Mouse (Mus musculus) stomach, postnatal 0 days (tissue): ENCODE measurements around the gene Zcchc14. TPM values are rescaled to one million over a fixed set of nuclear protein-coding genes. Genes with fewer than 3 reads are reported as not detected.

Experiments
- ATAC-seq: fragments of 200-750 bp; cut with Nextera tagmentation; 2 replicates; pipeline ENCODE4 v1.8.0; 2017; ENCODE audit not compliant: low FRiP score, low TSS enrichment
- DNase-seq: peaks from one replicate; pipeline ENCODE4 v3.0.0-alpha.2; 2016; ENCODE audit warnings: low spot score
- H3K27ac ChIP-seq: fragments of 300-500 bp; sonication (generic); replicated peaks from 2 replicates; pipeline ENCODE4 v1.5.1; 2014; ENCODE audit warnings: mild to moderate bottlenecking, control low read depth
- H3K27me3 ChIP-seq: fragments of 300-500 bp; sonication (generic); 2 replicates; pipeline ENCODE4 v1.6.1; 2014; ENCODE audit warnings: low read length; ENCODE audit not compliant: control insufficient read depth, insufficient read depth
- H3K36me3 ChIP-seq: fragments of 300-500 bp; sonication (generic); 2 replicates; pipeline ENCODE4 v1.6.1; 2014; ENCODE audit warnings: low read length, mixed read lengths; ENCODE audit not compliant: control insufficient read depth, insufficient read depth
- H3K4me1 ChIP-seq: fragments of 300-500 bp; sonication (generic); replicated peaks from 2 replicates; pipeline ENCODE4 v1.6.1; 2014; ENCODE audit warnings: antibody characterized with exemption; ENCODE audit not compliant: control insufficient read depth, insufficient read depth
- H3K4me2 ChIP-seq: fragments of 300-500 bp; sonication (generic); replicated peaks from 2 replicates; pipeline ENCODE4 v1.6.1; 2014; ENCODE audit warnings: low read depth, mild to moderate bottlenecking, control low read depth, moderate library complexity
- H3K4me3 ChIP-seq: fragments of 300-500 bp; sonication (generic); 2 replicates; pipeline ENCODE4 v1.5.1; 2014; ENCODE audit warnings: low read depth, low read length, control low read depth
- H3K9ac ChIP-seq: fragments of 300-500 bp; sonication (generic); 2 replicates; pipeline ENCODE4 v1.6.1; 2014; ENCODE audit warnings: mild to moderate bottlenecking, low read length, control low read depth, mixed read lengths
- H3K9me3 ChIP-seq: fragments of 300-500 bp; sonication (generic); 2 replicates; pipeline ENCODE4 v1.6.1; 2016; ENCODE audit warnings: low read length; ENCODE audit not compliant: control insufficient read depth
- CTCF ChIP-seq: IDR thresholded peaks from 2 replicates; pipeline ENCODE4 v1.5.1; 2016; ENCODE audit warnings: antibody characterized with exemption, low read depth, mild to moderate bottlenecking, moderate library complexity
- EP300 ChIP-seq: optimal IDR thresholded peaks from 2 replicates; pipeline ENCODE3; 2016; ENCODE audit warnings: antibody characterized with exemption
- WGBS: fragments of 180-500 bp; shearing (Covaris S2); extraction: QIAGEN DNeasy Blood & Tissue Kit; methylation state at CpG from one replicate; pipeline ENCODE4 v1.1.7; 2014; 5-methylcytosine and 5-hydroxymethylcytosine counted together
- polyA plus RNA-seq: library from polyadenylated mRNA; unstranded; fragments of >200 nt; fragmentation: Nextera tagmentation; extraction: Ambion mirVana; gene quantifications from 2 replicates; pipeline ENCODE4 v1.2.1, GENCODE M21; 2015

Gene Zcchc14
- polyA plus RNA-seq, 1 experiment from 2014 or later, result 4.5 TPM

DNA sequence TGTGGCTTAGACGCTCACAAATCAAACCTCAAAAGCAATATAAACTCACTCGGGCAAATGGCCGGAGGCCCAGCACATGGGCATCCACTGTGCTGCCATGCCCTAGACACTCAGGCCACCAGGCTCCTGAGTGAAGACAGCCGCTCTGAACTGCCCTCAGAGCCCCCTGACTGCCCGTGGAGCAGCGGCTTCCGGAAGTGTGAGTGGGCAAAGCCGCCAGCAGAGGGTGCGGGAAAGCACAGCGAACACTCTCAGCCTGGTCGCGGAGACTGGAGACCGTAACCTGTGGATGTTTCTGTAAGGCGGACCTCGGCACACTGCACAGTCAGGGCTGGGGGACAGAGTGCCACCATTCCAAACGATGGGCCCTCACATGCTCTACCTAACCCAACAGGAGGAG, 94.2 kb downstream of the Zcchc14 start:
- no peaks in the 10 kb centered on the region for H3K27me3 ChIP-seq
- H3K9me3 ChIP-seq, result no peaks in the 10 kb centered on the region
- no peak overlapping the region for H3K4me2 ChIP-seq
- 0 out of 2 replicates have a peak, but pooled peaks cover 3% of the 10 kb centered on the region for H3K4me1 ChIP-seq
- H3K27ac ChIP-seq, result no peak overlapping the region
- no peak overlapping the region for H3K9ac ChIP-seq
- DNase-seq (no peak), ATAC-seq (no peak)
- TF ChIP-seq EP300 (no peak), CTCF (no peak)
- no peak overlapping the region for H3K4me3 ChIP-seq
- peaks cover 8% of the 10 kb centered on the region; the same call in 1 of the 2 replicates for H3K36me3 ChIP-seq
- WGBS, result 90% methylated on average over 16 of the region's 16 CpGs

DNA sequence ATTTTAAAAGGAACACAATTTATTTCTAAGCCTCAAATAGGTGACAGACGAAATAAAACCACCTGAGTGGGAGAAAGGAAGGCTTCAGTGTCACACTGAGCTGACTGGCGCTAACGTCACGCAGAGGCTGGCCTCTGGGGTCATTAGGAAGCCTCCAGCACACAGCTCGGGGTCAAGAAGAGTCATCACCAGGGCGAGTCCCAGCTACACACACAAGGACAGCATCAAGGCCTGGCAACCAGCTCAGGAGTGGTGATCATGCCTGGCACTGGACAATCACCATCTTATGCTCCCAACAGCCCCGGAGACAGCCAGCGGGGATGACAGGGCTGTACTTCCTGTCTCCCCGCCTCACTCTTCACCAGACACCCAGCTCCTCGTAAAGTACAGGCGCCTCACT, 95.0 kb downstream of the Zcchc14 start:
- H3K9ac ChIP-seq, result no peak overlapping the region
- no peaks in the 10 kb centered on the region for H3K4me1 ChIP-seq
- TF ChIP-seq CTCF, result no peak
- TF ChIP-seq EP300, result no peak
- H3K27ac ChIP-seq, result no peak overlapping the region
- H3K4me2 ChIP-seq, result no peak overlapping the region
- ATAC-seq (no peak), DNase-seq (no peak)
- H3K9me3 ChIP-seq, result no peaks in the 10 kb centered on the region
- 89% methylated on average over 11 of the region's 11 CpGs for WGBS
- H3K27me3 ChIP-seq, result no peaks in the 10 kb centered on the region
- H3K4me3 ChIP-seq, result no peak overlapping the region
- H3K36me3 ChIP-seq, result peaks cover 8% of the 10 kb centered on the region; the same call in 1 of the 2 replicates

DNA sequence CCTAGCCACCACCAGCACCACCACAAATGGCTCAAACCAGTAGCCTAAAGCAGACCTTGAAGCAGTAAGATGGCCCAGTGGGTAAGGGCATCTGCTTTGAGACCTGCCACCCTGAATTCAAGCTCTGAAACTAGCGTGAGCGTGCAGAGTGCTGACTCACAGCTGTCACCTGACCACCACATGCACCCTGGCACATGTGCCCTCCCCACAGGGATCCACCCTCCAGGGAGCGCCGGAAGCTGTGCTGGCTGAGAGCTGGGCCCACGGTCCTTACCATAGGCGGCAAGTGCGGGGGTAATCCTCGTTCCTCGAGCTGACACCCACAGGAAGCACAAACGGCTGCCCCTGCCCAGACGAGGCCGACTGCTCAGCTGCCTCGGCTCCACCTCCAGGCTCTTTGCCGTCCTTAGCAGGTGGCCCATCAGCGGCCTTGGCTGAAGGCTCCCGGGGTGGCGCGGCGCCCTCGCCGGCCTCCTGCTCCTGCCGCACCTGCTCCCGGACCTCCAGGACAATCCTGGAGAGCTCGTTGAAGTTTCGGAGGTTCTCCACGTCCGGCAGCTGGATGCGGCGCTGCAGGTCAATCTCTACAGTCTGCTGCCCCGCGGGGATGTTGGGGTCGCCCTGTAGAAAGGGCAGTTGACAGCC, 98.7 kb downstream of the Zcchc14 start:
- Histone ChIP-seq H3K4me2 (no peak overlapping the region), H3K4me1 (no peaks in the 10 kb centered on the region), H3K27me3 (no peaks in the 10 kb centered on the region), H3K9me3 (no peaks in the 10 kb centered on the region), H3K9ac (no peak overlapping the region), H3K27ac (no peak overlapping the region), H3K36me3 (peaks cover 13% of the 10 kb centered on the region; the same call in 1 of the 2 replicates), H3K4me3 (no peak overlapping the region)
- no peak for DNase-seq
- WGBS, result 91% methylated on average over 32 of the region's 32 CpGs
- ATAC-seq, result no peak
- TF ChIP-seq EP300 (no peak), CTCF (no peak)

DNA sequence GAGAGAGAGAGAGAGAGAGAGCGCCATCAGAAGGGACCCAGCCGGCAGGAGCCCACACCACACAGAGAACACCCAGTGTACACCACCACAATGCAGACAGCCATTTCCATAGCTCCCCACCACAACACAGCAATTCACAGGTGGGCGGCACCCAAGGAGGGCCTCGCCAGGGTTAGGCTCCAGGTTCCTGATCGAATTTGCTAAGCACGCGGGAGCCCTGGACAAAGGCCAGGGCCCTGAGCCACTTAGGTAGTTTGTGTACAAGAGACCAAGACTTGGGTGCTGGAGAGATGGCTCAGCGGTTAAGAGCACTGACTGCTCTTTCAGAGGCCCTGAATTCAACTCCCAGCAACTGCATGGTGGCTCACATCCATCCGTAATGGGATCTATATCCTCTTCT, 100.2 kb downstream of the Zcchc14 start:
- Histone ChIP-seq H3K36me3 (peaks cover 11% of the 10 kb centered on the region; the same call in 1 of the 2 replicates), H3K9ac (no peak overlapping the region), H3K27me3 (no peaks in the 10 kb centered on the region), H3K27ac (no peak overlapping the region), H3K9me3 (no peaks in the 10 kb centered on the region), H3K4me3 (no peak overlapping the region), H3K4me1 (no peaks in the 10 kb centered on the region), H3K4me2 (no peak overlapping the region)
- no peak for DNase-seq
- 71% methylated on average over 8 of the region's 9 CpGs for WGBS
- no peak for ATAC-seq
- TF ChIP-seq EP300 (no peak), CTCF (no peak)

DNA sequence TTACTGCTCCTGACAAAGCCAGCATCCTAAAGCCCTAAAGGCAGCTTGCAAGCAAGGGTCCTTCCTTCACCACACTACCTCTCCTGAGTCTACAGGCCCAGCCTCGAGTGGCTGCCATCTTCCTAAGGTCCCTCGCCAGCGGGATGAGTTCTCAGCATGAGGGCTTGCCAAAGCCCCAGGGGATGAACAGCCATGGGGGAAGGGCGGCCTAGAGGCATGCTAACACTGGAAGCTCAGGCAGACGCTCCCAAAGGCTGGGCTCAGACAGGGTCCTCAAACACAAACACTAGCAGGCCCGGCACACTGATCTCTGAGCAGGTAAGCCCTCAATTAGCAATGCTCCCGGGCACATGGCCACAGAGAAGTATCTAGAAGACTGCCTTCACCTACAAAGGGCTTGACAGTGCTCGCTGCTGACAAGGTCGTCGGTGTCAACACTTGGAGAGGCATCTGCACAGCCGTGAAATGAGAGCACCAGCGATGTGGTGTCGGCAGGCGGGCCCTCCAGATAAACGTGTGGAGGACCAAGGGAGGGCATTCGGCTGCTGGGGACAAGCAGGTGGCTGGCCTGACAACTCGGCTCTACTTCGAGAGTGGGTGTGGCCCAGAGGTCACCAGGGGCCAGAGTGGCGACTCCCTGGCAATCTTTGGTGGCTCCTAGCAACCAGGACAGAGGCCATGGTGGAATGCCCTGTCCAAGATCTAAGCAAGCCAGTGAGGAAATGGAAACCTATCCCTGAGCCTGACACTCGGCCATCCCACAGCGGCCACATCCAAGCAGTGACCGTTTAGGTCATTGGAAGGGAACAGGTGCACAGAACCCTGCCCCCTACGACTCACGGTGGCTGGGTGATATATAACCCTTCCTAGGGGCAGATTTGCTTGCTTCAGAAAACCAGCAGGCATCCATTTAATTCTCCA, 101.4 kb downstream of the Zcchc14 start:
- Histone ChIP-seq H3K4me3 (no peak overlapping the region), H3K9me3 (no peaks in the 10 kb centered on the region), H3K4me2 (no peak overlapping the region), H3K27me3 (no peaks in the 10 kb centered on the region), H3K9ac (no peak overlapping the region), H3K36me3 (peaks cover 11% of the 10 kb centered on the region; the same call in 1 of the 2 replicates), H3K4me1 (no peaks in the 10 kb centered on the region), H3K27ac (no peak overlapping the region)
- DNase-seq, result no peak
- no peak for ATAC-seq
- TF ChIP-seq EP300 (no peak), CTCF (no peak)
- 62% methylated on average over 24 of the region's 24 CpGs for WGBS
